Mouse (Mus musculus): ENCODE measurements around the gene Rcsd1. TPM values are rescaled to one million over a fixed set of nuclear protein-coding genes. Genes with fewer than 3 reads are reported as not detected.

Gene Rcsd1
- polyA plus RNA-seq, 1 experiment from 2014 or later = 14.9 TPM

GRCm38 (mm10) chr1:165665758-165666157, 43.8 kb downstream of the Rcsd1 start:
- ATAC-seq (ENCODE audit: low read depth) (no peak), DNase-seq (ENCODE audit: low spot score) (no peak)
- Histone ChIP-seq H3K9ac (ENCODE audit: low read depth, low read length) (no peak overlapping the region), H3K4me2 (ENCODE audit: low read depth, low read length) (no peak overlapping the region), H3K36me3 (ENCODE audit: control insufficient read depth, insufficient read depth, low read length) (no peaks in the 10 kb centered on the region), H3K27ac (replicated peaks; ENCODE audit: low read depth, low read length) (no peak overlapping the region), H3K9me3 (ENCODE audit: control insufficient read depth, low read length) (no peaks in the 10 kb centered on the region), H3K4me3 (ENCODE audit: low read depth, low read length) (no peak overlapping the region), H3K27me3 (replicated peaks; ENCODE audit: control insufficient read depth, insufficient read depth, low read length) (no peaks in the 10 kb centered on the region), H3K4me1 (ENCODE audit: control insufficient read depth, insufficient read depth, low read length) (peaks cover 6% of the 10 kb centered on the region; the same call in 1 of the 2 replicates)
- 77% methylated on average over 5 of the region's 5 CpGs for WGBS

- Histone ChIP-seq H3K27me3 (replicated peaks; ENCODE audit: control insufficient read depth, insufficient read depth, low read length) (no peaks in the 10 kb centered on the region), H3K4me1 (ENCODE audit: control insufficient read depth, insufficient read depth, low read length) (peaks cover 6% of the 10 kb centered on the region; the same call in 1 of the 2 replicates), H3K36me3 (ENCODE audit: control insufficient read depth, insufficient read depth, low read length) (no peaks in the 10 kb centered on the region; the same call in 1 of the 2 replicates), H3K9me3 (ENCODE audit: control insufficient read depth, low read length) (no peaks in the 10 kb centered on the region), H3K9ac (ENCODE audit: low read depth, low read length) (no peak overlapping the region), H3K4me2 (ENCODE audit: low read depth, low read length) (no peak overlapping the region), H3K4me3 (ENCODE audit: low read depth, low read length) (no peak overlapping the region), H3K27ac (replicated peaks; ENCODE audit: low read depth, low read length) (peak overlapping the region; percentile 21; the same call in 1 of the 2 replicates)
- ATAC-seq (ENCODE audit: low read depth) (no peak), DNase-seq (ENCODE audit: low spot score) (no peak)
- 65% methylated on average over 16 of the region's 16 CpGs for WGBS
Observed at GRCm38 (mm10) chr1:165663277-165663676, 46.3 kb downstream of the Rcsd1 start.

GRCm38 (mm10) chr1:165662426-165663192, 46.9 kb downstream of the Rcsd1 start:
- H3K27me3 ChIP-seq (replicated peaks; ENCODE audit: control insufficient read depth, insufficient read depth, low read length) = no peaks in the 10 kb centered on the region
- ATAC-seq (ENCODE audit: low read depth) (no peak), DNase-seq (ENCODE audit: low spot score) (peak; percentile 53)
- no peaks in the 10 kb centered on the region for H3K9me3 ChIP-seq (ENCODE audit: control insufficient read depth, low read length)
- H3K4me1 ChIP-seq (ENCODE audit: control insufficient read depth, insufficient read depth, low read length) = peaks cover 6% of the 10 kb centered on the region; the same call in 1 of the 2 replicates
- no peak overlapping the region for H3K4me2 ChIP-seq (ENCODE audit: low read depth, low read length)
- H3K36me3 ChIP-seq (ENCODE audit: control insufficient read depth, insufficient read depth, low read length) = peaks cover under 1% of the 10 kb centered on the region; the same call in 1 of the 2 replicates
- 54% methylated on average over 15 of the region's 15 CpGs for WGBS
- H3K4me3 ChIP-seq (ENCODE audit: low read depth, low read length) = no peak overlapping the region
- 0 out of 2 replicates have a peak overlapping the region, but pooled peaks have one; percentile 21 for H3K27ac ChIP-seq (replicated peaks; ENCODE audit: low read depth, low read length)
- H3K9ac ChIP-seq (ENCODE audit: low read depth, low read length) = no peak overlapping the region

- H3K4me1 ChIP-seq (ENCODE audit: control insufficient read depth, insufficient read depth, low read length) = peaks cover 6% of the 10 kb centered on the region; the same call in 1 of the 2 replicates
- H3K36me3 ChIP-seq (ENCODE audit: control insufficient read depth, insufficient read depth, low read length) = peaks cover 4% of the 10 kb centered on the region; the same call in 1 of the 2 replicates
- 71% methylated on average over 6 of the region's 6 CpGs for WGBS
- H3K27me3 ChIP-seq (replicated peaks; ENCODE audit: control insufficient read depth, insufficient read depth, low read length) = no peaks in the 10 kb centered on the region
- H3K4me2 ChIP-seq (ENCODE audit: low read depth, low read length) = no peak overlapping the region
- no peak overlapping the region for H3K4me3 ChIP-seq (ENCODE audit: low read depth, low read length)
- DNase-seq (ENCODE audit: low spot score) (no peak), ATAC-seq (ENCODE audit: low read depth) (no peak)
- H3K9me3 ChIP-seq (ENCODE audit: control insufficient read depth, low read length) = no peaks in the 10 kb centered on the region
- no peak overlapping the region for H3K9ac ChIP-seq (ENCODE audit: low read depth, low read length)
- no peak overlapping the region for H3K27ac ChIP-seq (replicated peaks; ENCODE audit: low read depth, low read length)
Observed at GRCm38 (mm10) chr1:165661725-165662124, 47.8 kb downstream of the Rcsd1 start.

- Histone ChIP-seq H3K27ac (replicated peaks; ENCODE audit: low read depth, low read length) (no peak overlapping the region), H3K9ac (ENCODE audit: low read depth, low read length) (no peak overlapping the region), H3K4me2 (ENCODE audit: low read depth, low read length) (no peak overlapping the region), H3K36me3 (ENCODE audit: control insufficient read depth, insufficient read depth, low read length) (peaks cover 4% of the 10 kb centered on the region; the same call in 1 of the 2 replicates), H3K4me3 (ENCODE audit: low read depth, low read length) (no peak overlapping the region), H3K4me1 (ENCODE audit: control insufficient read depth, insufficient read depth, low read length) (peaks cover 6% of the 10 kb centered on the region; the same call in 1 of the 2 replicates), H3K9me3 (ENCODE audit: control insufficient read depth, low read length) (no peaks in the 10 kb centered on the region), H3K27me3 (replicated peaks; ENCODE audit: control insufficient read depth, insufficient read depth, low read length) (no peaks in the 10 kb centered on the region)
- DNase-seq (ENCODE audit: low spot score) (no peak), ATAC-seq (ENCODE audit: low read depth) (peak; percentile 16; the same call in 1 of the 2 replicates)
- 43% methylated on average over 3 of the region's 3 CpGs for WGBS
Observed at GRCm38 (mm10) chr1:165661191-165661590, 48.4 kb downstream of the Rcsd1 start.

- H3K27ac ChIP-seq (replicated peaks; ENCODE audit: low read depth, low read length) = no peak overlapping the region
- no peak overlapping the region for H3K4me3 ChIP-seq (ENCODE audit: low read depth, low read length)
- H3K9ac ChIP-seq (ENCODE audit: low read depth, low read length) = no peak overlapping the region
- no peaks in the 10 kb centered on the region for H3K9me3 ChIP-seq (ENCODE audit: control insufficient read depth, low read length)
- H3K4me1 ChIP-seq (ENCODE audit: control insufficient read depth, insufficient read depth, low read length) = peaks cover 6% of the 10 kb centered on the region; the same call in 1 of the 2 replicates
- no peak overlapping the region for H3K4me2 ChIP-seq (ENCODE audit: low read depth, low read length)
- peak; percentile 51; the same call in 1 of the 2 replicates for ATAC-seq (ENCODE audit: low read depth)
- peak; percentile 77 for DNase-seq (ENCODE audit: low spot score)
- peaks cover 4% of the 10 kb centered on the region; the same call in 1 of the 2 replicates for H3K36me3 ChIP-seq (ENCODE audit: control insufficient read depth, insufficient read depth, low read length)
- H3K27me3 ChIP-seq (replicated peaks; ENCODE audit: control insufficient read depth, insufficient read depth, low read length) = no peaks in the 10 kb centered on the region
- 20% methylated on average over 4 of the region's 4 CpGs for WGBS
Observed at GRCm38 (mm10) chr1:165660774-165661173, 48.8 kb downstream of the Rcsd1 start.

GRCm38 (mm10) chr1:165658602-165659001, 51.0 kb downstream of the Rcsd1 start:
- Histone ChIP-seq H3K27ac (replicated peaks; ENCODE audit: low read depth, low read length) (no peak overlapping the region), H3K9me3 (ENCODE audit: control insufficient read depth, low read length) (no peaks in the 10 kb centered on the region), H3K4me3 (ENCODE audit: low read depth, low read length) (no peak overlapping the region), H3K9ac (ENCODE audit: low read depth, low read length) (no peak overlapping the region), H3K27me3 (replicated peaks; ENCODE audit: control insufficient read depth, insufficient read depth, low read length) (no peaks in the 10 kb centered on the region), H3K4me2 (ENCODE audit: low read depth, low read length) (no peak overlapping the region), H3K4me1 (ENCODE audit: control insufficient read depth, insufficient read depth, low read length) (peaks cover 6% of the 10 kb centered on the region; the same call in 1 of the 2 replicates), H3K36me3 (ENCODE audit: control insufficient read depth, insufficient read depth, low read length) (peaks cover 12% of the 10 kb centered on the region; the same call in 1 of the 2 replicates)
- DNase-seq (ENCODE audit: low spot score) (peak; percentile 76), ATAC-seq (ENCODE audit: low read depth) (peak; percentile 58)
- WGBS = 31% methylated on average over 5 of the region's 5 CpGs

- peaks cover 12% of the 10 kb centered on the region; the same call in 1 of the 2 replicates for H3K36me3 ChIP-seq (ENCODE audit: control insufficient read depth, insufficient read depth, low read length)
- no peak for DNase-seq (ENCODE audit: low spot score)
- WGBS = 78% methylated on average over 14 of the region's 14 CpGs
Observed at GRCm38 (mm10) chr1:165655482-165655881, 54.1 kb downstream of the Rcsd1 start.

More at GRCm38 (mm10) chr1:165655482-165655881, 54.1 kb downstream of the Rcsd1 start:
- no peak overlapping the region for H3K27ac ChIP-seq (replicated peaks; ENCODE audit: low read depth, low read length)
- no peak overlapping the region for H3K4me3 ChIP-seq (ENCODE audit: low read depth, low read length)
- ATAC-seq (ENCODE audit: low read depth) = no peak
- H3K27me3 ChIP-seq (replicated peaks; ENCODE audit: control insufficient read depth, insufficient read depth, low read length) = no peaks in the 10 kb centered on the region
- H3K4me1 ChIP-seq (ENCODE audit: control insufficient read depth, insufficient read depth, low read length) = no peaks in the 10 kb centered on the region
- H3K9ac ChIP-seq (ENCODE audit: low read depth, low read length) = no peak overlapping the region
- H3K4me2 ChIP-seq (ENCODE audit: low read depth, low read length) = no peak overlapping the region
- H3K9me3 ChIP-seq (ENCODE audit: control insufficient read depth, low read length) = no peaks in the 10 kb centered on the region
